Mouse (Mus musculus) adrenal gland, adult 2 months (tissue): Measurements from ENCODE around the gene Gpm6a. TPM values are rescaled to one million over a fixed set of nuclear protein-coding genes. Genes with fewer than 3 reads are reported as not detected.

Source experiments
- DNase-seq: peaks from one replicate; pipeline ENCODE4 v3.0.0; 2021
- long read RNA-seq: library from polyadenylated mRNA; stranded (forward); transcript quantifications from one replicate; pipeline ENCODE4 v2.0.0, GENCODE M21; 2021
- polyA plus RNA-seq: library from polyadenylated mRNA; depleted of rRNA; stranded (reverse); fragments of >200 nt; gene quantifications from 2 replicates; pipeline ENCODE4 v1.2.3, GENCODE M21; 2012; rRNA removed
- total RNA-seq, 2 experiments: library from RNA; stranded (reverse); gene quantifications; 2 replicates each; pipeline ENCODE4 v1.2.3; 2021

Gene Gpm6a
- total RNA-seq, result 1 to 10 TPM; 5.2 to 7.3 TPM
- polyA plus RNA-seq, result 0.11 and 0.16 TPM in 2 replicates
- long read RNA-seq, partial matches to known transcripts, result 9 of 9 reads
- long read RNA-seq, other reads (novel, unspliced or antisense), result 0 of 9 reads

GRCm38 (mm10) chr8:54954741-54955455 is at the start of gene Gpm6a:
Gene Gpm6a, plus strand, starts transcription at chr8:54954843.
- DNase-seq, result no peak

- DNase-seq, result no peak
Measured at GRCm38 (mm10) chr8:54912891-54913290, 41.8 kb upstream of the Gpm6a start.

GRCm38 (mm10) chr8:54917710-54918109 is 36.9 kb upstream of the Gpm6a start:
- DNase-seq, result no peak

GRCm38 (mm10) chr8:54922160-54922855 is 32.3 kb upstream of the Gpm6a start:
- DNase-seq, result no peak

GRCm38 (mm10) chr8:54924936-54925335 is 29.7 kb upstream of the Gpm6a start:
- DNase-seq, result peak; percentile 36

- no peak for DNase-seq
Measured at GRCm38 (mm10) chr8:54932306-54932705, 22.3 kb upstream of the Gpm6a start.

- DNase-seq, result no peak
Measured at GRCm38 (mm10) chr8:54953351-54953750, 1.3 kb upstream of the Gpm6a start.

- no peak for DNase-seq
Measured at GRCm38 (mm10) chr8:54954030-54954429, 613 bp upstream of the Gpm6a start.

GRCm38 (mm10) chr8:54955456-54955800 is 785 bp downstream of the Gpm6a start:
- DNase-seq, result no peak

GRCm38 (mm10) chr8:54955935-54956573 is 1.4 kb downstream of the Gpm6a start:
- DNase-seq, result no peak

- DNase-seq, result no peak
Measured at GRCm38 (mm10) chr8:54956787-54957186, 2.1 kb downstream of the Gpm6a start.

GRCm38 (mm10) chr8:54957506-54957905 is 2.9 kb downstream of the Gpm6a start:
- DNase-seq, result no peak

GRCm38 (mm10) chr8:54961571-54961970 is 6.9 kb downstream of the Gpm6a start:
- no peak for DNase-seq

GRCm38 (mm10) chr8:54975020-54975419 is 20.4 kb downstream of the Gpm6a start:
- no peak for DNase-seq

GRCm38 (mm10) chr8:54975506-54975905 is 20.9 kb downstream of the Gpm6a start:
- no peak for DNase-seq

- no peak for DNase-seq
Measured at GRCm38 (mm10) chr8:54975927-54976326, 21.3 kb downstream of the Gpm6a start.

- no peak for DNase-seq
Measured at GRCm38 (mm10) chr8:54976663-54977062, 22.0 kb downstream of the Gpm6a start.

GRCm38 (mm10) chr8:54986791-54987190 is 32.1 kb downstream of the Gpm6a start:
- no peak for DNase-seq

- DNase-seq, result no peak
Measured at GRCm38 (mm10) chr8:54989093-54989492, 34.5 kb downstream of the Gpm6a start.

GRCm38 (mm10) chr8:54991840-54992609 is 37.4 kb downstream of the Gpm6a start:
- DNase-seq, result no peak

GRCm38 (mm10) chr8:54995662-54996061 is 41.0 kb downstream of the Gpm6a start:
- no peak for DNase-seq

GRCm38 (mm10) chr8:55002398-55002797 is 47.8 kb downstream of the Gpm6a start:
- DNase-seq, result no peak
